Mouse (Mus musculus): ENCODE measurements around the gene Lamc2.
A peak's percentile ranks its signal among the peaks of the same experiment; 100 is the strongest.

Gene Lamc2

GRCm38 (mm10) chr1:153126491-153127381, 59.5 kb downstream of the Lamc2 start:
- DNase-seq: peak; percentile 75

GRCm38 (mm10) chr1:153125287-153126275, 60.7 kb downstream of the Lamc2 start:
- no peak for DNase-seq

DNA sequence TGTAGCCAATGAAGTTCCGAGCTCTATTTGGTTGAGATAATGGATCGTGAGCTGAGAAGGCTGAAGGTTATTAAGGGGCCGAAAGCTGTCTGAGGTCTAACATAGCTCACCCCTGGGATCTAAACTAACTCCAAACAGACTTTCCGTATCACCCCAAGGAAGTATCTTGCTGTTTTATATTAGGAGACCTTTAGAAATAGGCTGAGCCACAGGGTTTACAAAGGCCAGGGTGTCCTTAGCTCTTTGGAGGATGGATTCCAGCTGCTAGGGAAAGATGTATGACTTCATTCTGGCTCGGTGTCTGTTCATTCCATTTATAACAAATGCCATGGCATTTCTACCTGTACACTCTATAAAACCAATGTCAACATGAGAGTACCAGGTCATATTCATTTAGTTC, 61.7 kb downstream of the Lamc2 start:
- DNase-seq: no peak

DNA sequence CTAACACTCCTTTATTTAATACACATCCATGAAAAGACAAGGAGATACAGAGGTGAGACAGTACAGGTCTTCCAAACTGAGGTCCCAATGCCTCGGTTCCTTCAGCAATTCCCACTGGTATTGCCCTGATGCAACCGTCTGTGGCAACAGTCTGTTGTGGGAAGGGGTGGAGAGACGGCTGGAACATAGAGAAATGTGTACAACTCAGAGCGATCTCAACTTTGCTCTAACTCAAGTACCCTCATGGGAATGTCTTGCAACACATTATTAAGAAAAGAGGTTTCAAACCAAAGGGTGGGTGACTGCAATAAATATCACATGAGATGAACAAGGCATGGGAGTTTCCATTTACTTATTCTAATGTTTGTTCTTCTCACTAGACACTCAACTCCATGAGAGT, 63.5 kb downstream of the Lamc2 start:
- no peak for DNase-seq

GRCm38 (mm10) chr1:153121320-153121719, 64.9 kb downstream of the Lamc2 start:
- no peak for DNase-seq

DNA sequence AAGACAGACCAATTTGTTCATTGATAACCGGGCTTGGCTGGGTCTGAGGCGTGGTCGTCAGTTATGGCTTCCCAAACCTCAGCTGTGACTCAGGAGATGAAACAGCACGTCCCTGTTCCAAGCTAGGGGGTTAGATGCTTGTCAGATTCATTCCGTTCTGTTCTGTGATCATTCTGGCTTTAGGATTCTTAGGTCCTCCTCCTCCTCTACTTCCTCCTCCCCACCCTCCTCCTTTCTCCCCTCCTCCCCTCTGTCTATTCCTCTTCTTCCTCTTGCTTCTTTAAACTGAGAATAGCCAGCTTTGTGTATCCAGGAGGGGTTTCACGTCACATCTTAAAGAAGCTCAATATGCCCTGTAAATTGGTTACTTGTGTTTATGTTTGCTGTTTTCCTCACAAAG, 65.7 kb downstream of the Lamc2 start:
- DNase-seq: no peak

GRCm38 (mm10) chr1:153115315-153115714, 70.9 kb downstream of the Lamc2 start:
- DNase-seq: no peak

- DNase-seq: no peak
Observed at GRCm38 (mm10) chr1:153111596-153111995, 74.7 kb downstream of the Lamc2 start.

DNA sequence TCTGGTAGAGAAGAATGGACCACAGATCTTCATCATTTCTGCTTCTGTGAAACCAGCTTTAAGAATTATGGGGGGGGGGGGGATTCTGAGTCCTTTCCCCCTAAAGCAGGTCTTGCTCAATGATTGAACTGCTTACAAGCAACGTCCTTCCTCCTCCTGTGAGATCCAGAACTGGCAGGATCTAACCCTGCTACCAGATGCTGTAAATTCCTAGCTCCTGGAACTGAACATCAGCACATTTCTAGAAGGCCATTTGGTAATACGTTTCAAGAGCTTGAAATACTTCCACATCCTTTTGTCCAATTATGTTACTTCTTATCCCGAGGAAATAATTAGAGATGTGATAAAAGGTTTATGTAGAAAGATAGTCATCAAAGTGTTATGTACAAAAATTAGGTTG, 76.4 kb downstream of the Lamc2 start:
- no peak for DNase-seq

GRCm38 (mm10) chr1:153109346-153109745, 76.9 kb downstream of the Lamc2 start:
- DNase-seq: no peak

DNA sequence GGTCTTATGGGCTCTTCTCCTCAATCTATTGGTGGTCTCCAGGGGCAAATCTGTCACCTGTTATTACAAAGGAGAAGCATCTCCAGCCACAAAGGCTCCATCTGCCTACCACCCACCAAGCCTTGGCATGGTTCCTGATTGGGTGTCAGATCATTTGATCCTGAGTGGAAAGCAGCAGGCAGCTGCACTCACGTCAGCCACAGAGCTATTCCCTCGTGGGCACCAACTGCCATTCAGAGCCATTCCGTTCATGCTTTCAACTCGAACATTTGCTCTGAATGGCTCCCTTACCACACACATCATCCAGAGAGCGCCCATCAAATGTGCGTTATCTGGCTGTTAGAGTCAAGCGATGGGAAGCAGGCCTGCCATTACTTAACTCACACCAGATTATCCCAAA, 78.4 kb downstream of the Lamc2 start:
- peak; percentile 60 for DNase-seq

GRCm38 (mm10) chr1:153104804-153105203, 81.4 kb downstream of the Lamc2 start:
- no peak for DNase-seq

DNA sequence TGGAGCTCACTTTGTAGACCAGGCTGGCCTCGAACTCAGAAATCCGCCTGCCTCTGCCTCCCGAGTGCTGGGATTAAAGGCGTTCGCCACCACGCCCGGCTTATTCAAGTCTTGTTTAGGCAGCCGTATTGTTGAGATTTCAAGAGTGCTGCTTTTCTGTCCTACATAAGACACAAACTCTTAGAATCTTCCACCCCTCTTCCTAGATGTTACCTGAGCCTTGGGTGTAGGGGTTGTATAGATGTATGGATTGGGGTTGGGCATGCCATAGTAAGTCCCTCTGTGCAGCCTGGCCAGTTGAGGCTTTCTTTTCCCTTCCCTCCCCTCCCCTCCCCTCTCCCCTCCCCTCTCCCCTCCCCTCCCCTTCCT, 83.1 kb downstream of the Lamc2 start:
- no peak for DNase-seq

- DNase-seq: no peak
Observed at GRCm38 (mm10) chr1:153102296-153103185, 83.7 kb downstream of the Lamc2 start.

GRCm38 (mm10) chr1:153101327-153101880, 84.8 kb downstream of the Lamc2 start:
- DNase-seq: peak; percentile 56

DNA sequence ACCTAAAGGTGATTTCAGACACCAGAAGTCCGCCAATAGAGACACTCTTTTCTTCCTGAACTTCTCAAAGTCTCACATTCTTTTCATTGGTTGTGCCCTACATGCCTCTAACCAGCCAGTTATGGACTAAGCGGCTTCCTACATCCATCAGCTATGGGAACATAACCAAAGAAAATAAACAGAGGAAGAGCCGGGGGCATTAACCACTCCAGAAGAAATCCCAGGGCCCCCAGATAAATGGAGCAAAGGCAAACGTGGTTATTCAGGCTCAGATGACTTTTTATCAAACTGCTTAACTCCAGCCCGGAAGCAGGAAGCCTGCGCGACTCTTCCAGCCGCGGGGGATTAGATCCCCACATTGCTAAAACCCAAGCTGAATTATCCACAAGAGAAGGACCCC, 85.3 kb downstream of the Lamc2 start:
- no peak for DNase-seq

GRCm38 (mm10) chr1:153098586-153098985, 87.7 kb downstream of the Lamc2 start:
- no peak for DNase-seq

DNA sequence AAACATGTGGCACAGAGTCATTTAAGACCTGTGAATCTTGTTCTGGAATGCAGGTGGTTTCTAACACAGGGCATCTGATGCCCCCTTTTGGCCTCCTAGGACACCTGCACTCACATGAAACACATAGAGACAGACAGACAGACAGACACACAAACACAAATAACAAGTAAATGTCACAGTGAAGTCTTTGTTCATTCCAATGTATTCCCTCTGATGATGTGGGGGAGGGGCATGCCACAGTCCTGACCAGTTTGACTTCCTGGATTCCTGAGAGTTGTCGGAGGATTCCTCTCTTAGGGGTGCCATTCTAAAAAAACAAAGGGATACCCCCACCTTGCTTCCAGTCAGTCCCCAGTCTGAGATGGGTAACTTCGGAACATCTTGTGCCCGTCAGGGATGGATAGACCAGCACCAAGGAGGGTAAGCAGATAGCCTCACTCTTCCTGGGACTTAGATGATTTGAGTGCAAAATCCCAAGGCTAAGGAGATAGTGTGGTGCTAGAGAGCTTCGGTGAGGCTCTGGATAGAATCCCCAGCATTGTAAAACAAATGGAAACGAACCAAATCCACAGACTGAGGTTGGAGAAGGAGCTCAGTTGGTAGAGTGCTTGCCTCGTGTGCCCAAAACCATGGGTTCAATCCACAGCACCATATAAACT, 89.1 kb downstream of the Lamc2 start:
- no peak for DNase-seq

- no peak for DNase-seq
Observed at GRCm38 (mm10) chr1:153095826-153096727, 90.2 kb downstream of the Lamc2 start.

GRCm38 (mm10) chr1:153095328-153095727, 90.9 kb downstream of the Lamc2 start:
- no peak for DNase-seq
